Mouse (Mus musculus): ENCODE measurements around the gene 1700069L16Rik.

1700069L16Rik gene

DNA sequence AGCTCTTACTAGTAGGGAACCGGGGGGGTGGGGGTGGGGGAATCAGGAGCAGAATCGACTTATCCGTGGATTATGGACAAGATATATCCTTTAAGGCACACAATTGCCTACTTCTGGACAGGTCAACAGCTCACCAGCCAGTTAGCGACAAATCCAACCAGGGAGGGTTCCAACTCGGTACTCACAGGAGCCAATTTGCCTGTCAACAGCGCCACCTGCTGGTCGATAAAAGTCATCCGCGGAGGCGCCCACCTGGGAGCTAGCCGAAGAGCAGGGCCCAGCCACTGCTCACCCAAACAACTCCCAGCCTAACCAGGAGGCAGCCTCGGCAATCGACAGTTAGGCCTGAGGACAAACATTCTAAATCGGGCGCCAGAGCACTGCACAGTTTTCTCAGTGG is at the start of gene 1700069L16Rik:
Gene 1700069L16Rik (minus strand): TSS at position 327 of the 400 bp plus-strand sequence.
- DNase-seq (ENCODE audit: low read depth in 2 of 2, low spot score in 2 of 2), result peak; percentile 68 to 70

DNA sequence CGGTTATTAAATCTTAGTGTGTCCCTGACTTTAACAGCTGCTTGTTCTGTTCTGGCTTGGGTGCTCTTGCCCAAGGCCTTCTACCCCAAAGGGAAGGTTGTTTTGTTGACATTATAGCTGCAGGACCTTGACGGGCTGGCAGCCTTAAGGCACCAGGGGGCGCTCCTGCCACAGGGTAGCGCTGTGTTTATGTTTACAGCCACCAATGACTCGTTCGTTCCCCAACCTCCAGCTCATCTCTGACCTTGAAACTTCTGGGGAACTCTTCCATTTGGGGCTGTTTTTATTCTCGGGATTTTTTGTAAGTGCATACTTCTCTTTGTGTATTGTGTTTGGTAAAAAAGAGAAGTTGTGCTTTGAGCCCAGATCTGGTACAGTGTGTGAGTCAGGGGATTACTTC is 49.1 kb upstream of the 1700069L16Rik start:
- DNase-seq (ENCODE audit: low read depth in 2 of 2, low spot score in 2 of 2), result peak; percentile 87 to 94

DNA sequence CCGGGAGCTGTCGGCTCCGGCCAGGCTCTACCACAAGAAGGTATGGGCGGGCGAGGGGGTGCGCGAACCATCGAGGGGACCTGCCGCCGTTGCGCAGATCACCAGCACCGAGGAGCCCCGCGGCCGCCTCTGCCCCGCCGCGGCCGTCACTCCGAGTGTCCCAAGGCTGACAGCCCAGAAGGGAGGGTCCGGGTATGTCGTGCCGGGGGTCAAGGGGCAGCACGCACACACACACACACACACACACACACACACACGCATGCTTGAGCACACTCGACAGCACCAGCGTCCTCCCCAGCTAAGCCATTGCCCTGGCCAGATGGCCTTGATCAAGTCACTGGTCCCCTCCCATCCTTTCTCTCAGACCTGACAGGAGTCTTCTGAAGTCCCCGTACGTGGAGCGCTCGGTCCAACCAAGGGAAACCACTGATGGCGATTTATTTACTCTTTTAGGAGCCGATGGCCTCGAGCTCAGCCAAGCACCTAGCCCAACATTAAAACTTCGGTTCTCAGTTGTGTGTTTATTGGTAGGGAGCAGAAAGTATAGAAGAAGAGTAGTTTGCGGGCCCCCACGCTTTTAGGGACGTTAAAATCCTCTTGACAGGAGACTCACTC is 48.4 kb upstream of the 1700069L16Rik start:
- peak in 1 of 2 experiments; percentile 7 for DNase-seq (ENCODE audit: low read depth in 2 of 2, low spot score in 2 of 2)

DNA sequence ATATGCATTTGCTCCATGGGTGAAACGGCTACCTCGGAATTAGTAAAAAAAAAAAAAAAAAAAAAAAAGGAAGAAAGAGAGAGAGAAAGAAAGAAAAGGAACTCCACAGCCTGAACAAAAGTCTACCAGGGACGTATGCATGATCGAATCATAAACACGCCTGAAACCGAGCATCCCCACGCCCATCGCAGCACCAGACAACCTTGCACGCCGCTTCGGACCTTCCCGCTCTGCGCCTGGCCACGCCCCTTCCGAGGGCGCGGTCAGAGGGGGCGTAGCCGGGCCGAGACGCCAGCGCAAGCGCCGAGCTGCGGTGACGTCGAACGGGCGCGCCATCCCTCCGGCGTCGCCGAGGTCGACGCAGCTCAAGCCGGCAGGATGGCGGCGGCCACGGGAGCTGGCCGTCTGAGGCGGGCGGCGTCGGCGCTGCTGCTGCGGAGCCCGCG is 47.9 kb upstream of the 1700069L16Rik start, which contains the start of the genes Sart3 and Iscu:
Gene Sart3 (minus strand): TSS at position 61 of the 446 bp plus-strand sequence.
Gene Iscu (plus strand): TSS at position 299 of the 446 bp plus-strand sequence.
- DNase-seq (ENCODE audit: low read depth in 2 of 2, low spot score in 2 of 2), result peak; percentile 89 to 90

DNA sequence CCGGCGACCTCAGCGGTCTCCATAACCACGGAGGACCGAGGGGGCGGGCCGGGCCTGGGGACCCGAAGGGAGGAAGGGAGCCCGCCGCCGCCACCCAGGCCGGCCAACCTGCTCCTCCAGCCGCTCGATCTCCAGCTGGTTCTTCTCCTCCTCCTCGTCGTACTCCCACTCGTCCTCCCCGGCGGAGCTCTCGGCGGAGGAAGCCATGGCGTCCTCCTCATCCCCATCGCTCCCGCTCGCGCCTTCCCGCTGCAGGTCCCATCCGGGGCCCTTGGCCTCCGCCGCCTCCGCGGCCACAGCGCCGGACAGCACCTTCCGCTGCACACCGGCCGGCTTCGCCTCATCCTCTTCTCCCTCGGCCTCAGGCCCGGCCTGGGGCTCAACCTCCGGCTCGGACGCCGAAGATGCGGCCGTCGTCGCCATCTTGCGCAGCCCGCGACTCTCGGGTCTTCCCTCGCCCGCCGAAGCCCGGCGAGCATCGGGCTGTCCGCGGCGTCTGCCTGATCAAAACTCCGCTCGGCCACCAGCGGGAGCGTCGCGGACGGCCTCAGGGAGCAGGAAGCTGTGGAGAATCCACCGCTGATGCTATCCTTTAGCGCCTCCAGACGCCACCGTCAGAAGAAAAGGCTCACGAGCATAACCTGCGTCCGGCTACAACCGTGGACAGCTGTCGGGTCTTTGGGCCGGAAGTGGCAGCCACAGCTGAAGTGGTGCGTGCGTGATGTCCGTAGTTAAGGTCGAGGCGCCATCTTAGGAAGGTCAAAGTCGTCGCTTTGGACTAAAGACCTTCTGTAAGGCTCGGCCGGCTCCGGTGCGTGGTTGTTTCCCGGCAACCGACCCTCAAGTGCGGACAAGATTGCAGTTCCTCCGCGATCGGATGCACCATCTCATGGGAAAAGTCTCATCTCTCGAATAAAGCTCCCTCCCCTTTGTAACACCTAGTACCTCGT is 46.9 kb upstream of the 1700069L16Rik start:
- DNase-seq (ENCODE audit: low read depth in 2 of 2, low spot score in 2 of 2), result peak; percentile 85

DNA sequence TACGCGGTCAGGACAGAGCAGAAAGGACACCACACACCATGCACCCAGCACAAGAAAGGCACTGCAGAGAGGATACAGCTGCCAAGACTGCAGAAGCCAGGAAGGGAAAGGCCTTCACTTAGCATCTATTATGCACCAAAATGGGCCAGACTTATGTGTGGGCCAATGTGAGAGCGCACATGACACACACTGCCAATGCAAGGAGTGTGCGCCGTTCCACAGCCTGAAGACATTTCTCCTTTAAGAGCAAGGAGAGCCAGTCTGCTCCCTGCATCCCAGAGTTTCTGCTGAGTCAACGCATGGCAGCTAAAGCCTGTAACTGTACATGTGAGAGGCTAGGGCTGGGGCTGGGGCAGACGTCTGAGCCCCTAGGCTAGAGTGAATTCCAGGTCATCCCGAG is 44.2 kb upstream of the 1700069L16Rik start:
- no peak for DNase-seq (ENCODE audit: low read depth in 2 of 2, low spot score in 2 of 2)

DNA sequence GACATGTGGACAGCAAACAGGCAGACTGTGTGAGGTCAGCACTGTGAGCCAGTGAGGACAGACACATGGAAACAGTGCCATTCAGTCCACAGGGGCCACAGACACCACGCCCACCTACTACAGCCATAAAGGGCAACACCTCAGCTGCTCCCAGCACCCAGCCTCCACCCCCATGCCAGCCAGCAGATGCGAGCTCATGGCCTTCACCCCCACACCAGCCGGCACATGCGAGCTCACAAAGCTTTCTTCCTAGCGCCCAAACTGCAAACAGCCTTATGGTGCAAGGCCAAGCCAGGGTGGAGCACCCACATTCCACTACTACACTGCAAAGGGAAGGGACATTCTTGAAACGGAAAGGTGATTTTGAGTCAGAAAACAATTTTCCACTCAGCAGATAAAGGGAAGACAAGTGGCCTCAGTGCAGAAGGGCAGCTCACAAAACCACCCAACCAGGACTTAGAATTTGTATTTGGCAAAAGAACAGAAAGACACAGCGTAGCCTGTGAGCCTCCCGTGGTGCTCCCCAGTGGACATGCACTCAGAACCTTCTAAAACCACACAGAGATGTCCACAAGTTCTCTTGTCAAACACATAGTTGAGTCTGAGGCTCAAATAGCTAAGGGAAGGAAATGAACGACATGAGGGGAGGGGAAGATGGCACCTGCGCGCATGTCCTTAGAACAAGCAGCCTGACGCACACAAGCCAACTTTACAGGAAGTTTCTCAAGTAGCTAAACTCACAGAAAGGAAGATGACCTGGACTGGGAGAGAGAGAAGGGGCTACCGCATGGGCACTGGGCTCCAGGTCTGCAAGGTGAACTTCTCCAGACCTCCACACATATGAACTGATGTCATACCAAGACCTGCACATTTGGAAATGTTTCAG is 41.3 kb upstream of the 1700069L16Rik start:
- no peak for DNase-seq (ENCODE audit: low read depth in 2 of 2, low spot score in 2 of 2)

DNA sequence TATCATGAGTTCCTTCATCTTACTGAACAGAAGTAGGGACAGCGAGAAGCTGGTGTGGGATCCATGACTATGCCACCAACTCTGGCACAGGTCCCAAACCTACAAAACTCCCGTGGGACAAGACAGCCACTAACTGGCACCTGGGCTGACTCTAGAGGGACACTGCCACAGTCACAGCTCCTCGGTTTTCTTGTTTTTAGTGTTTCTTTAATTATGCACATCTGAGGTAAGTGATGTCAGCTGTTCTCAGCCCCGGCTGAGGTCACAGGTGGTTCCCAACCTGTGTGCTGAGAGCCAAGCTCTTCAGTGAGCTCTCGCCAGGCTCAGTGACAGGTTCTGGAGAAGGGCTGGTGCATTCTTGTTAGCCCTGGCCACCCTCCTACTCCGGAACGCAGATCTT is 39.9 kb upstream of the 1700069L16Rik start:
- DNase-seq (ENCODE audit: low read depth in 2 of 2, low spot score in 2 of 2), result no peak

DNA sequence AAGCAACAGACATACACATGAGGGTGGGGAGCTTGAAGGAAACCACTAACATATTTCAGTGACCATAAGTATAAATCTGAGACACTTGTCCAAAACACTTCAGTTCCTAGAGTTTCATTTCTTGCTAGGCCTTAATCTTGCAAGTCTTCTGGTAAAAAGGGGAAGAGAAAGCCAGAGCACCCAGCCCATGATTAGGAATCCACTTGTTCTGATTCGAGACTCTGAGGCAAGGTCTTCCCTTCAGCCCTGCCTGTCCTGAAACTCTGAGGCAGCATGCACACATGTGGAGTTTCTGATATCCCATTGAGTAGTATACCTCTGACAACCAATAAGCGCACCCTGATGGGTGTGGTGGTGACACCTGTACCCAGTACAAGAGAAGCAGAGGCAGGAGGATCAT is 37.0 kb upstream of the 1700069L16Rik start:
- no peak for DNase-seq (ENCODE audit: low read depth in 2 of 2, low spot score in 2 of 2)

DNA sequence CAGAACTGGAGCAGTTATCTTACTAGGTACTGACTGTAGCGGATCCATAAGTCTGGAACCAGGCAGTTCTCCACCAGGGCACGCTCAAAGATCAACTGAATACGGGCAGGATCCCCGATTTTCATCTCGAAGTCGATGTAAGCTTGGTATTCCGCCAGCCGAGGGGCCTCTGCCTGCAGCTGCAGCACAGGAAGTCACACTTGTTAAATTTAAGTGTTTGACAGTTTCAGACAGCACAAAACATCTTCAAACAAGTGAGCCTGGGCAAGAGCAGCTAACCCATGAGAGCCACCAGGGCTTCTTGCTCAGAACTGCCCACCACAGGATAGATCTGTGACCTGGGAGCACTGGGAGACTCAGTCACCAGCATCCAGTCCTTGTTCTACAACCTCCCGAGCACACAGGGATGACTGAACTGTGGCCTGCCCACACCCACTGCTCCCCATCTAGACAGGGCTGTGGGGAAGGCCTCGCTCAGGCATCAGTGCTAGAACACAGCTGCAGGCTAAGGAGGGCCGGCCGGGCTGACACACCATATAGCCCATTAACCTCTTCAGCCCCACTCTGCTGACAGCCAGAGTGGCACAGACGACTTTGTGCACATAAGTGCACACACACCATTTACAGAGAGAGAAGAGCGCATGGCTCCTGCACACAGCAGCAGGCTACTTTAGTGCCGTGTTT is 30.9 kb upstream of the 1700069L16Rik start:
- DNase-seq (ENCODE audit: low read depth in 2 of 2, low spot score in 2 of 2), result no peak

DNA sequence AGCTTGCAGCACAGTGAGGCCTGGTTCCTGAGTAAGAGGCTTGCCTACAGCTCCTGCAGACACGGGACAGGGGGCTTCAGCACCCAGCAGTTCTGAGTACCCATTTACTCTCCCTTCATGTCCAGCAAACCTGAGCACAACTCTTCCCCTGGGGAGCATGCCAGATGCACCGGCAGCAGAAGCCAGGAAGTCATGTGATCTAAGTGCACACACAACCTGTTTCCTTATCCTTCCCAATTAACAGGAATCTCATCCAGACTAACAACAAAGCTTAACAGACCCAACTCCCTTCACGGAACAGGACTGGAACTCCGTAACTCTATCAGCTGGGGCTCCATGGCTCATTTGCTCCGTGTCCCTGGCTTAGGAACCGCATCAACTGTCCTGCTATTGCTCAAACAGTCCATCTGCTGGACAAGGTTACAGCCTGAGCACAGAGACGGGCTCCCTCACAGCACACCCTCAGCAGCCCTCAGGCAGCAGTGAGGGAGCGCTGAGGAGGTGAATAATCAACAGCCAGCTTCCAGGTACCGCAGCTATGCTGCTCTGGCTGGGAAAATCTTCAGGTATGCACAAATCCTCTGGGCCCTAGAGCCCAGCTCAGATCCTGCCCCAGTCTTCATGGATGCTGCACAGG is 27.1 kb upstream of the 1700069L16Rik start:
- DNase-seq (ENCODE audit: low read depth in 2 of 2, low spot score in 2 of 2), result no peak

DNA sequence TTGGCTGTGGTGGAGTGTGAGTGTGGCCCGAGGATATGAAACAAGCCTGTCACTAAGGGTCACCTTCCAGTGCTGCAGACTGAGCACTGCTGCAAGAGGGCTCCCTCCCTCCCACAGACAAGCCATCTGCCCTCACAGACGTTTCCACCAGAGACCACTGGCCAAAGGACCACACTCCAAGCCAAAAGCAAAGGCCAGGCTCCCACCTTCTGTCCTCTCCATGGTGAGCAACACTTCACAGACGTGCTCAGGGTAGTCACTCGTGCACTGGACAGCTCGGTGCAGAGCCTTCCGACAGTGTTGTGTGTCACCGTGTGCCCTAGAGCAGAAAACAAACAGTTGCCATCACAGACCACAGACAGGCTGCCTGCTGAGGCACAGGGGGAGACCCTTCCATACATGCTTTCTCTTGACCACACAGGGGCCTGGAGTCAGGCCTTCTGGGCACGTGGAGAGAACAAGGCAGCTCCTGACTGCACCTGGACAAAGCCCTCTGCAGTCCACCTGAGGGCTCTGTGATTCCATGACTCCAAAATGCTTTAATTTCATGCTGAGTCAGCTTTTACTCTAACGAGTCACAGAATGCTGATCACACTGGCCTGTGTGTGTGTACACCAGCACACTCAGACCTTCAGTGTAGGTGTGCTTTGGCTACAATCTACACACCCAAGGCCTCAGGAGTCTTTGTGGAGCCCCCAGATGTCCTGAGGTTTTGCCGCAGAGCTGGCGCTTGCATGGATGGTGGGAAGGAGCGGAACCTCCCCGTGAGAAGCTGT is 24.2 kb upstream of the 1700069L16Rik start:
- no peak for DNase-seq (ENCODE audit: low read depth in 2 of 2, low spot score in 2 of 2)

DNA sequence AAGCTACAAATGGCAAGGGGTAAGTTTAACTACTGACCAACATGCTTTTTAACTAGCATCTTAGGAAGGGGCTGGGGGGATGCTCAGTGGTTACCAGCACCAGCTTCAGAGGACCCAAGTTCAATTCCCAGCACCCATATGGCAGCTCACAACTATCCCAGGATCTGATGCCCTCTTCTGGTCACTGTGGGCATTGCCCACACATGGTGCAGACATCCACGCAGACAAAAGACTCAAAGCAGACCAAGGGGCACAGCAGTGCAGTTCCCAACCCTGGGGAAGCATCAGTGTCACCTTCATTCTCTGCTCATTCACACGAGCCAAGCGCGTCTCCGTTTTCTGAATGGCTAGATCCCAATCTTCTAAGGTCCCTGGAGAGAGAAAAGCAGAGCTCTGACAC is 23.1 kb upstream of the 1700069L16Rik start:
- no peak for DNase-seq (ENCODE audit: low read depth in 2 of 2, low spot score in 2 of 2)

DNA sequence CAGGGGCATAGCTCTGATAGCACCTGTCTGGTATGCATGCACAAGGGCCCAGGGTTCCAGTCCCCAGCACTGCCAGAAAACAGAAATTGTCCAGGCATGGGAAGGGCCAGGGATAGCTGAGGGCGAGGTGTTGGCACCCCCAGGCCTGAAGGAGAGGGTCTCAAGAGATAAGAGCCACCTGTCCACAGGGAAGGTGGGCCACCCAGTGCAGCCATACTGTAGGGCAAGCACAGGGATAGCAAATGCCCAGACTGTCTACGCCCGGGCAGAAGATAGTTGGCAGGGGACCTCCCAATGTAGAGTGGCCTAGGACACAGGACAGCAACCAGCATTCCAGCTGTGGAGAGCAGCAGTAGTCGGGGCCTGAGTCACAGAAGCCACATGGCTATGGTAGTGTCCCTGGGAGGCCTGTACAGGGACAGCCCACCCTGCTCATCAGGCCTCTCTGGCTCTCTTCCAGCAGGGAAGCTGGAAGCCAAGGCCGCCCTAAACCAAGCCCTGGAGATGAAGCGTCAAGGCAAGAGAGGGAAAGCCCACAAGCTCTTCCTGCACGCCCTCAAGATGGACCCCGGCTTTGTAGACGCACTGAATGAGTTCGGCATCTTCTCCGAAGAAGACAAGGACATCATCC is 13.2 kb upstream of the 1700069L16Rik start:
- no peak for DNase-seq (ENCODE audit: low read depth in 2 of 2, low spot score in 2 of 2)

DNA sequence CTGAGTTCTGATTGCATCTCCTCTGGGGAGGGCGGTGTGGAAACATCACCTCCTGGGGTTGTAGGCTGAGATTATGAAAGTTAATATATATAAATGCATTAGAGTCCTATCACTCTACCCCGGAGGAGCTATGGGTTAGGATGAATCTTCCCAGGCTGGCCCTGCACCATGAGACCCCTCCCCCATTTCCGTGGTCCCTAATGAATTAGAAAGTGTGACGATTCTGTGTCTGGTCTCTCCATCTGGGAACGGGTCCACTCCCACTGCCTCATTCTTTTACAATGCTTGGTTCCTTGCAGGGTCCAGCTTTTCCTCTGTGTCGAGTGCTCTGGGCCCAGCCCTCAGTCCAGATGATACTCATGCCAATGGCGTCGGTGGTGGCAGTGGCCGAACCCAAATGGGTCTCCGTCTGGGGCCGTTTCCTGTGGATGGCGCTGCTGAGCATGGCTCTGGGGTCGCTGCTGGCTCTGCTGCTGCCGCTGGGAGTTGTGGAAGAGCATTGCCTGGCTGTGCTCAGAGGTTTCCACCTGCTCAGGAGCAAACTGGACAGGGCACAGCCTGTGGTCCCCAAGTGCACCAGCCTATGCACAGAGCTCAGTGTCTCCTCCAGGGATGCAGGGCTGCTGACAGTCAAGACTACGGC is 12.1 kb upstream of the 1700069L16Rik start:
- DNase-seq (ENCODE audit: low read depth in 2 of 2, low spot score in 2 of 2), result no peak

DNA sequence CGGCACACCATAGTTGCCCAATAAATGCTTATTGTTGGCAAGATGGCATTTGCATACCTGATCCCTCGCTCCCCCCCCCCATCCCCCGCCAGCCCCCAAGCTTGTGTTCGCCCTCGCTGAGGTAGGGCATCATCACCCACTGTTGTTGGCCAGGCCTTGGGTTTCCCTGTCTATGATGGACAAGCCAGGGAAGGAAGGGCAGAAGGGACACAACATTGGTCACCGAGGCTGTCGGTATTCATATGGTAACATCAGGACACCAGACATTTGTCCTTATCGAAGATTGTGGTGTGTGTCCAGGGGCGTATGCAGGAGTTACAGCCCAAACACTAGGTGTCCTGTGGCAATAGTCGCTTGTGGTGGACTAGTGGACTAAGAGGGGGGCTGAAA is 11.5 kb upstream of the 1700069L16Rik start:
- DNase-seq (ENCODE audit: low read depth in 2 of 2, low spot score in 2 of 2), result no peak

DNA sequence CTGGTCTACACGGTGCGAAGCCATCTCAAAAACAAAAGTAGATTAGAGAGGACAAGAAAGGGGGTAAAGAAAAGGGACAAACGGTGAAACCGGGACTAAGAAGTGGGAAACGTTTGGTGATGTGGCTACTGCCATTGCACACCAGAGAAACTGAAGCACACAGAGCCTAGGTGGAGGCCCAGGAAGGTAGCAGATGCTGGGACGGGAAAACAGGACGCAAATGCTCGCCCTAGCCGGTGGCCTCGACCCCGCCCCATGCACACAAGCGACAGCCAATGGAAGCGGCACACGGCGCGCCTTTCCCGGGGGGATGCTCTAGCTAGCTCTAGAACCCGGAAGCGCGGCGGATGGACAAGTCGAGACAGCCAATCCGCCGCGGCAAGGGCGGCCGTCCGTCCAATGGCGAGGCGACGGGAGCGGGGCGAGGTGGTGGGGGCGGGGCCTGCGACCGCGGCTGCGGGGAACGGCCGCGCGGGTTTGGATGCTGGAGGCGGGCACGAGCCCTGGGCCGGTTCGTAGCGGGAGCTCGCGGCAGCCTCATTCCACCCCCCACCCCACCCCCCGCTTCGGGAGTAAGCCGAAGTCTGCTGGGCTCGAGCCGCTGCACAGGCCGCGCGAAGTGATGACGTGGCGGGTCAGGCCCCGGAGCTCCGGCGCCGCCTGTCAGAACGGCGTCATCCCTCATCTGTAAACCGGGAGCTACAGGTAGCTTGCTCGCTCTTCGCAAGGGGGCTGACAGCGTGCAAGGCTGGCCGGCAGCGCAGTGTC is 11.0 kb upstream of the 1700069L16Rik start, which contains the start of gene Ficd:
Gene Ficd (plus strand): TSS at position 459 of the 768 bp plus-strand sequence.
- DNase-seq (ENCODE audit: low read depth in 2 of 2, low spot score in 2 of 2), result peak; percentile 80

DNA sequence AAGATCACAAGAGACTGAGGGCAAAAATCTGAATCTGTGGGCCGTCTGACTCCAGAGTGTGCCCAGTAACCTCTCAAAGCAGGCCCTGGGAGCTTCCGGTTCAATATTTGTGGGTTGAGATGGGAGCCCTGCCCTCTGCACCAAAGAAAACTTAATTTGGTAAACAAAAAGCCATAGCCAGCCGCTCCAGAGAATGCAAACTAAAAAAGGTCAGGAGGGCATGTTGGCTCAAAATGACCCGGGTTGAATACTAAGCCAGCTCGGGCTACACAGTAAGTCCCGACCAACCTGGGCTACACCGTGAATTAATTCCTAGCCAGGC is 10.4 kb upstream of the 1700069L16Rik start:
- no peak for DNase-seq (ENCODE audit: low read depth in 2 of 2, low spot score in 2 of 2)
